Mouse (Mus musculus) myocyte (in vitro differentiated cells): Measurements from ENCODE around the gene Ccser1.

ENCODE experiments used
- CEBPB ChIP-seq: IDR thresholded peaks from 2 replicates; pipeline ENCODE4 v1.6.1; 2011; ENCODE audit warnings: mild to moderate bottlenecking, moderate library complexity; ENCODE audit not compliant: poor library complexity, insufficient read depth, severe bottlenecking
- E2F4 ChIP-seq: IDR thresholded peaks from one replicate; pipeline ENCODE4 v1.6.1; 2011; ENCODE audit warnings: mild to moderate bottlenecking, control low read depth, moderate library complexity; ENCODE audit not compliant: insufficient read depth
- MYOD1 ChIP-seq, 3 experiments: IDR thresholded peaks; one replicate each; pipeline ENCODE4 v1.6.1; 2011; ENCODE audit warnings: control low read depth in 2 of 3, low read depth in 2 of 3, mild to moderate bottlenecking in 2 of 3, moderate library complexity in 1 of 3; ENCODE audit not compliant: insufficient read length in 2 of 3, control insufficient read depth in 1 of 3
- MYOG ChIP-seq, 3 experiments: IDR thresholded peaks; one replicate each; pipeline ENCODE4 v1.6.1; 2011; ENCODE audit warnings: control low read depth in 2 of 3, low read depth in 2 of 3, mild to moderate bottlenecking in 2 of 3; ENCODE audit not compliant: insufficient read length in 2 of 3, control insufficient read depth in 1 of 3, insufficient read depth in 1 of 3
- POLR2A ChIP-seq: IDR thresholded peaks from one replicate; pipeline ENCODE4 v1.6.1; 2011; ENCODE audit warnings: low read depth, mild to moderate bottlenecking, control low read depth, moderate library complexity; ENCODE audit not compliant: insufficient read length
- POLR2AphosphoS2 ChIP-seq: IDR thresholded peaks from one replicate; pipeline ENCODE4 v1.6.1; 2011; ENCODE audit warnings: low read depth, control low read depth; ENCODE audit not compliant: insufficient read length
- TCF12 ChIP-seq: IDR thresholded peaks from one replicate; pipeline ENCODE4 v1.6.1; 2011; ENCODE audit warnings: mild to moderate bottlenecking, control low read depth; ENCODE audit not compliant: poor library complexity, insufficient read depth, severe bottlenecking
- TCF3 ChIP-seq: IDR thresholded peaks from one replicate; pipeline ENCODE4 v1.6.1; 2011; ENCODE audit warnings: low read depth, control low read depth; ENCODE audit not compliant: insufficient read length
- USF1 ChIP-seq: IDR thresholded peaks from one replicate; pipeline ENCODE4 v1.6.1; 2011; ENCODE audit warnings: low read depth, mild to moderate bottlenecking, control low read depth, moderate library complexity

DNA sequence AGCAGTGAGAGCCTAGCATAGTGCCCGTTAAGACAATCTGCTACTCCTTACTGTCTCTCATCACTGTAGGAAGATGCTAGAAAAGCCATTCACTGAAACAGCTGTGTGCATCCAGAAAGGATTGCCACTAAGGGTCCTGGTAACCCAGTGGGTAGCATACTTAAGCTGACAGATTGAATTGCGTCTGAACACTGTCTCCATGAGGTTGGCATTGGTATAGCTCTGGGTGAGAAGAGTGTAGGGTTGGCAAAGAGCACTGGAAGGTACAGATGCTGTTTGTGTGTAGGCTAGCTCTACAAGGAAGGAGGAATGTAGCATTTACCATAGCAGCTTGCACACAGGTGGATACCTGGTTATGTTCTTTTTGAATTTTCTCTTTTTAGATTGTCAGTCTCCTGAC, 68.6 kb downstream of the Ccser1 start:
- no peak for TF ChIP-seq TCF3
- TF ChIP-seq POLR2AphosphoS2 = no peak
- no peak for TF ChIP-seq E2F4
- TF ChIP-seq POLR2A = no peak
- no peak for TF ChIP-seq USF1
- no peak for TF ChIP-seq TCF12
- TF ChIP-seq MYOD1 (IDR thresholded peaks at IDR 0.05; ENCODE audit: control insufficient read depth in 1 of 3, insufficient read length in 2 of 3, low read depth in 2 of 3) = no peak
- TF ChIP-seq MYOG (IDR thresholded peaks at IDR 0.05; ENCODE audit: control insufficient read depth in 1 of 3, insufficient read depth in 1 of 3, insufficient read length in 2 of 3, low read depth in 2 of 3) = no peak
- TF ChIP-seq CEBPB = no peak
